Mouse (Mus musculus): ENCODE measurements around the gene Piezo1.

GRCm38 (mm10) chr8:122437708-122438331 is 113.3 kb downstream of the Piezo1 start:
- no peak for TF ChIP-seq CTCF (IDR thresholded peaks at IDR 0.05; ENCODE audit: insufficient read depth, low read length)
- TF ChIP-seq POLR2A (IDR thresholded peaks at IDR 0.05; ENCODE audit: borderline replicate concordance, extremely low read depth, low read depth, low read length), result no peak

Data from lung, adult 2 months (tissue).